Mouse (Mus musculus) E14TG2a.4 (cell line): ENCODE data around the gene Elf1.

Experiments
- H3K27me3 ChIP-seq: 2 replicates; pipeline ENCODE4 v1.6.1; 2014; ENCODE audit warnings: low read length, control low read depth; ENCODE audit not compliant: insufficient read depth
- H3K36me3 ChIP-seq: 2 replicates; pipeline ENCODE4 v1.6.1; 2014; ENCODE audit warnings: low read length, control low read depth; ENCODE audit not compliant: insufficient read depth
- H3K4me1 ChIP-seq: replicated peaks from 2 replicates; pipeline ENCODE4 v1.6.1; 2014; ENCODE audit warnings: low read depth, low read length, control low read depth
- H3K4me3 ChIP-seq: replicated peaks from 2 replicates; pipeline ENCODE4 v1.5.1; 2014; ENCODE audit warnings: mild to moderate bottlenecking, low read length
- H3K9me3 ChIP-seq: 2 replicates; pipeline ENCODE4 v1.6.1; 2014; ENCODE audit warnings: low read length, control low read depth
- CTCF ChIP-seq: conservative IDR thresholded peaks from 2 replicates; pipeline ENCODE4 v1.5.1; 2014; ENCODE audit warnings: low read length
- NANOG ChIP-seq: IDR thresholded peaks from 2 replicates; pipeline ENCODE4 v1.6.1; 2014; ENCODE audit warnings: borderline replicate concordance, low read length, mixed read lengths
- POU5F1 ChIP-seq: IDR thresholded peaks from 2 replicates; pipeline ENCODE4 v1.6.1; 2014; ENCODE audit warnings: low read length, borderline replicate concordance

Elf1 gene

GRCm38 (mm10) chr14:79552854-79553253 lies 71.9 kb downstream of the Elf1 start:
- Histone ChIP-seq H3K9me3 (no peaks in the 10 kb centered on the region), H3K4me3 (no peak overlapping the region), H3K4me1 (no peaks in the 10 kb centered on the region), H3K27me3 (no peaks in the 10 kb centered on the region), H3K36me3 (no peaks in the 10 kb centered on the region)
- no peak for TF ChIP-seq NANOG
- TF ChIP-seq POU5F1, result no peak
- TF ChIP-seq CTCF, result no peak

GRCm38 (mm10) chr14:79557796-79558195 lies 76.8 kb downstream of the Elf1 start:
- Histone ChIP-seq H3K36me3 (no peaks in the 10 kb centered on the region), H3K4me1 (peaks cover 5% of the 10 kb centered on the region), H3K27me3 (no peaks in the 10 kb centered on the region), H3K4me3 (no peak overlapping the region), H3K9me3 (no peaks in the 10 kb centered on the region)
- no peak for TF ChIP-seq CTCF

DNA sequence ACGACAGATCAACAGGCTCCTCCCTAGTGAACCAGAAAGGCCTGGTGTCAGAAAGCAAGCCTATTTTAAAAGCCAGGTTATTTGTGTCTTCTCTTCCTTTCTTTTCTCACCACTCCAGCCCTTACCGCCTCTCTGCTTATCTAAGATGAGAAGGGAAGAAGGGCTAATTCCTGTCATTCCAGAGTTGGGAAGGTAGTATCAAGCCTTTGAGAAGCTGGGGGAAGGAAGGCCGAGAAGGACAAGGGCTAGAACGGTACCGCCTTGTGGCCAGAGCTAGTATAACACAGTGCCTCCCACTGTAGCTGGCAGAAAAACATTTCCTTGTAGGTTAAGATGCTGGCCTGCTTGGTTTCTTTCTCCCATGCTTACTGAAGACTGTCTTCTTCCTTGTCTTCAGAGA lies 81.8 kb downstream of the Elf1 start:
- Histone ChIP-seq H3K36me3 (no peaks in the 10 kb centered on the region), H3K9me3 (no peaks in the 10 kb centered on the region), H3K4me1 (peaks cover 31% of the 10 kb centered on the region), H3K27me3 (no peaks in the 10 kb centered on the region), H3K4me3 (no peak overlapping the region)
- no peak for TF ChIP-seq POU5F1
- TF ChIP-seq CTCF, result peak; percentile 92

DNA sequence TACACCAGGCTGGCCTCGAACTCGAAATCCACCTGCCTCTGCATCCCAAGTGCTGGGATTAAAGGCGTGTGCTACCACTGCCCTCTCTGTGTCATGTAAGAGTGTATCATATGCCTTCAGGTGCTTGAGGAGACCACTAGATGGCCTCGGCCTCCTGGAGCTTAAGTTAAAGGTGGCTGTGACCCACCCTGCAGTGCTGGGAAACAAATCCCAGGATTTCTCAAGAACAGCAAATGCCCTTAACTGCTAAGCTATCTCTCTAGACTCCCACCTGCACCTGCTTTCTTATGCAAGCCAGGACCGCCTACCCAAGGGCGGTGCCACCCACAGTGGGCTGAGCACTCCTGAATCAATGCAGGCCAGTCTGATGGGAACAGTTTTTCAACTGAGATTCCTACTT lies 83.8 kb downstream of the Elf1 start:
- TF ChIP-seq POU5F1 (peak; percentile 74), CTCF (peak; percentile 24; the same call in 1 of the 2 replicates), NANOG (no peak)
- Histone ChIP-seq H3K27me3 (no peaks in the 10 kb centered on the region), H3K9me3 (no peaks in the 10 kb centered on the region), H3K36me3 (0 out of 2 replicates have a peak, but pooled peaks cover 4% of the 10 kb centered on the region), H3K4me1 (peaks cover 31% of the 10 kb centered on the region), H3K4me3 (no peak overlapping the region)

GRCm38 (mm10) chr14:79573482-79574191 lies 92.6 kb downstream of the Elf1 start:
- Histone ChIP-seq H3K4me3 (peak overlapping the region; percentile 41), H3K9me3 (peaks cover 2% of the 10 kb centered on the region; the same call in 1 of the 2 replicates), H3K36me3 (0 out of 2 replicates have a peak, but pooled peaks cover 8% of the 10 kb centered on the region), H3K4me1 (peaks cover 11% of the 10 kb centered on the region), H3K27me3 (no peaks in the 10 kb centered on the region)
- TF ChIP-seq POU5F1, result no peak
- no peak for TF ChIP-seq NANOG
- TF ChIP-seq CTCF, result no peak

DNA sequence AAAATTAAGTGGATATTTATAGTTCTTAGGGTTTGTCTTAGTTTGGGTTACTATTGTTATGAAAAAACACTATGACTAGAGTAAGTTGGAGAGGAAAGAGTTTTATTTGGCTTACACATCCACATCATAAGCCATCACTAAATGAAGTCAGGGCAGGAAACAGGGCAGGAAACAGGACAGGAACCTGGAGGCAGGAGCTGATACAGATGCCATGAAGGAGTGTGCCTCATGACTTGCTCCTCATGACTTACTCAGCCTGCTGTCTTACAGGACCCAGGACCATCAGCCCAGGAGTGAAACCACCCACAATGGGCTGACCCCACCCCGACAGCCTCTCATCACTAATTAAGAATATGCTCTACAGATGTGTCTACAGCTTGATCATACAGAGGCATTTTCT lies 93.4 kb downstream of the Elf1 start:
- TF ChIP-seq CTCF (no peak), POU5F1 (no peak), NANOG (no peak)
- Histone ChIP-seq H3K9me3 (peaks cover 9% of the 10 kb centered on the region; the same call in 1 of the 2 replicates), H3K36me3 (0 out of 2 replicates have a peak, but pooled peaks cover 5% of the 10 kb centered on the region), H3K27me3 (no peaks in the 10 kb centered on the region), H3K4me3 (no peak overlapping the region), H3K4me1 (peaks cover 11% of the 10 kb centered on the region)

DNA sequence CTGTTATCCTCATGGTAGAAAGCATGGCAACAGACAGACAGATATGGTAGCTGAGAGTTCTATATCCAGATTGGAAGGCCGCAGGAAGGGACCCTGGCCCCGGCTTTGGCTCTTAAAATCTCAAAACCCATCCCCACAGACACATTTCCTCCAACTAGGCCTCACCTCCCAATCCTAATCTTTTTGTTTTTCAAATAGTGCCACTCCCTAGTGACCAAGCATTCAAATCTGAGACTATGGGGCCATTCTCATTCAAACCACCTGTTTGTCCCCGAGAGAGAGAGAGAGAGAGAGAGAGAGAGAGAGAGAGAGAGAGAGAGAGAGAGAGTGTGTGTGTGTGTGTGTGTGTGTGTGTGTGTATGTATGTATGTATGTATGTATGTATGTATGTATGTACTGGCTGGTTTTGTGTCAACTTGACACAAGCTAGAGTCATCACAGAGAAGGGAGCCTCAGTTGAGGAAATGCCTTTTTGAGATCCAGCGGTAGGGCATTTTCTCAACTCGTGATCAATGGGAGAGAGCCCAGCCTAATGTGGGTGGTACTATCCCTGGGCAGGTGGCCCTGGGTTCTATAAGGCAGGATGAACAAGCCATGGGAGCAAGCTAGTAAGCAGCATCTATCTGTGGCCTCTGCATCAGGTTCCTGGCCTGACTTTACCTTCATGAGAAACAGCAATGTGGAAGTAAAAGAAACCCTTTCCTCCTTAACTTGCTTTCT lies 102.7 kb downstream of the Elf1 start:
- Histone ChIP-seq H3K4me3 (peak overlapping the region; percentile 61), H3K36me3 (peaks cover 9% of the 10 kb centered on the region), H3K27me3 (no peaks in the 10 kb centered on the region), H3K9me3 (peaks cover 7% of the 10 kb centered on the region; the same call in 1 of the 2 replicates), H3K4me1 (peaks cover 59% of the 10 kb centered on the region)
- TF ChIP-seq NANOG, result no peak
- no peak for TF ChIP-seq POU5F1
- TF ChIP-seq CTCF, result no peak

- Histone ChIP-seq H3K27me3 (no peaks in the 10 kb centered on the region), H3K36me3 (peaks cover 23% of the 10 kb centered on the region), H3K9me3 (no peaks in the 10 kb centered on the region), H3K4me1 (peaks cover 67% of the 10 kb centered on the region), H3K4me3 (peak overlapping the region; percentile 96)
- TF ChIP-seq POU5F1, result no peak
- no peak for TF ChIP-seq CTCF
- TF ChIP-seq NANOG, result no peak
Observed at GRCm38 (mm10) chr14:79586499-79587138, 105.6 kb downstream of the Elf1 start.
